Mouse (Mus musculus): ENCODE results near the gene Spef1. TPM values are rescaled to one million over a fixed set of nuclear protein-coding genes. Genes with fewer than 3 reads are reported as not detected.

Gene Spef1
- 1.7 TPM for total RNA-seq (2023)

GRCm38 (mm10) chr2:131186771-131187601, at the start of gene Spef1, which contains the start of gene Cdc25b:
Spef1 (minus strand) TSS chr2:131187282.
Cdc25b (plus strand) TSS chr2:131186949.

DNA sequence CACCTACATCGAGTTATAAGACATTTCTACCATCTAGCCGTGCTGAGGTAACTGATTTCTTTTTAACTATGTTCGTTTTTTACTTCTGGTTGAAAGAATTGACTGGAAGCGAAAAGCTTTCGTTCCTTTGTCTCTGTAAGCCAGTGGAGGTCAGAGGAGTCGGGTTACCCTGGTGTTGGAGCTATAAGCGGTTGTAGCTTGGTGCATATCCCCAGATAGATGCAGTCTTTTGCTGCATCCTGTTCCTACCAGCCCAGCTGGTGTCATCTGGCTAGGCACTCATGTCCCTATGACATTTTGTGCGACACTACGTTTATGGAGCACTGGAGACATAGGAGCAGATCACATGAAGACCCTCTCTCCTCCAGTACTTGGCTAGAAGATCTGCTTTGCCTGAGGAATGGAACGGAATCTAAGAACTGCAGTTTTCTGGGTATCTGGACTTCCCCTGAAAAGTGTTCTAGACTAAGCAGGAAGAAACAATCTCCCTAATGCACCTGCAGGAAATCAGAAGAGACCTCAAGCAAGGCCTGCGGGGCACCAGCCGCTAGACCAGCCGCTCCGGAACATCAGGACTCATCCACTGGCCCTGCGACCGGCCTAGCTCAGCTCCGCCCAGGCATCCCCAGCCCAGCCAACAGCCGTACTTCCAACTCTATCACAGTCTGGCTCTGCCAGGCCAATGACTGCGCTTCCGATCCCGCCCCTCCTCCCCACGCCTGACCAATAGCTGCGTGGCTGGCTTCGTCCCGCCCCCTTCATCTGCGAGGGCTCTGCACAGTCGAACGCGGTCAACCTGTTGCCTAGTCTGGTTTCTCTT, 46.4 kb upstream of the Spef1 start, which contains the start of gene Mavs:
Gene Mavs (plus strand): TSS at position 757 of the 820 bp plus-strand sequence.

DNA sequence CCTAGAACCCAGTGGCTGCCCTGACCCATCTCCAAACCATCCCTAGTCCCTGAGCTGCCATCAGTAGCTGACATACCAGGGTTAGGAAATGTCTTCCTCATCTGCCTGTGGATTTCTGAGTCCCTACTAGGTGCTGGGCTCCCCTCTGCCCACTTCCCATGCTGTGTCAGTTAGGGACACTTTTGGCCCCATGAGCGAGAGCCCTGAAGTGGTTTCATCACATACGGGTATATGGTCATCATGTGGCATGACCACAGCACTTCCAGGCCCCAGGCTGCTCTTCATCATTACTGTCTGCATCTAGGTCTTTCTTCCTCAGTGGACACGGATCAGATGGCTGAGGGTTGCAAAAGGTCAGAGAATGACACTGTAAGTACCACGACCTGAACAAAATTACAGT, 19.7 kb upstream of the Spef1 start, which contains the start of gene Ap5s1:
Gene Ap5s1 (plus strand): TSS at position 301 of the 400 bp plus-strand sequence.

GRCm38 (mm10) chr2:131179990-131180587, 7.0 kb downstream of the Spef1 start, which contains the start of gene Cenpb:
Cenpb (minus strand) TSS chr2:131180067.

GRCm38 (mm10) chr2:131159938-131160581, 27.0 kb downstream of the Spef1 start, which contains the start of gene 1700037H04Rik:
1700037H04Rik (minus strand) TSS chr2:131160081.

DNA sequence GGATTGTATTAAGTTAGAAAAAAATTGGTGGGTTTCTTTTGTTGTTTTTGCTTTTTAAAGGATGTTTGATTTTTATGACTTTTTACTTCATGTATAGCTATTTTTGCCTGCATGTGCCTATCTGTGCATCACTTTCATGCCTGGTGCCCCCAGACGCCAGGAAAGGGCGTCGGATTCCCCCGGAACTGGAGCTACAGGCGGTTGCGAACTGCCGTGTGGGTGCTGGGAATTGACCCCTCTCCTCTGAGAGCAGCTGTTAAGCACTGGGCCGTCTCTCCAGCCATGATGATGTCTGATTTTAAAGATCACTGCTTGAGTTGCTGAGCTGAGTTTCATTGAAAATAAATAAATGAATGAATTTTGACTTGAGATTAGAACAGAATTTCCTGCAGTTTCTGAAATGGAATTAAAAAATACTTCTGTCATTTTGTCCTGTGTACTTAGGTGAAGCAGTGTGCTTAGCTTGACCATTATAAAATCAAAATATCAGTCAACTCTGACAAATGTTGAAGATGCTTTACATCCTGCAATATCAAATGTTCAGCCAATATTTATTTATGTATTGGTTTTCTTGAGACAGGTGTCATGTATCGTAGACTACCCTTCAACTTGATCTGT, 54.0 kb downstream of the Spef1 start, which contains the start of gene Gm11037:
Gene Gm11037 (plus strand): TSS at position 568 of the 618 bp plus-strand sequence.

DNA sequence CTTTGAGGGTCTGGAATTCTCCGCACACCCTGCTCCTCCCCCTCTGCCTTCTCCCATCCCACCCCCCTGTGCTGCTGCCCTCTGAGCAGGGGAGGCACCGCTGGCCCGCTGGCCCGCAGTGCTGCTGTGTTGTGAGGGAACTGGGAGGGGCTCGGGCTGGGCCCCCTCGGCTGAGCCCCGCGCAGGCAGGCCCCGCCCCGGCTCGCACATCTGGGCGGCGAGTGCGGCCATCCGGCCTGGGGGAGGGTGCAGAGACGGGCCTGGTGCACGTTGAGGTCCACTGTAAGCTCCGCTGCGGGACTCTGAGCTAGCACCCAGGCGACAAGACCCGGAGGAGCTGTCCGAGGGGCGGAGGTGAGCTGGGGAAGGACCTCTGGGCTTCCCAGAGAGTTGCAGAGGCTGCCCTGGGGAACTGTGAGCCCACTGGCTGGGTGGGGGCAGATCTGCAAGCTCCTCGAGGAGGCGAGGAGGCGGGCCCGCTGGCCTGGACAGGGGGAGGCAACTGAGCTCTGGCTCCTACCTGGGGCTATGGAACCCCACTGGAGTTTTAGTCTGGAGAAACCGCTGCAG, 59.8 kb downstream of the Spef1 start, which contains the start of gene Hspa12b:
Gene Hspa12b (plus strand): TSS at position 120 of the 570 bp plus-strand sequence.

Other genes starting within 250 kb of the Spef1 start
- gene Gfra4, start 144.2 kb downstream of the Spef1 start, total RNA-seq (2023), result not detected
- gene Adam33, start 123.5 kb downstream of the Spef1 start, total RNA-seq (2023), result 0.41 TPM
- gene Siglec1, start 100.5 kb downstream of the Spef1 start, total RNA-seq (2023), result 0.29 TPM
- not detected for gene Hspa12b, start 60.0 kb downstream of the Spef1 start, total RNA-seq (2023)
- not detected for gene Gm11037, start 53.8 kb downstream of the Spef1 start, total RNA-seq (2023)
- gene 1700037H04Rik, start 27.2 kb downstream of the Spef1 start, total RNA-seq (2023), result 18.1 TPM
- 19.1 TPM for gene Cenpb, start 7.2 kb downstream of the Spef1 start, total RNA-seq (2023)
- gene Cdc25b, start 333 bp downstream of the Spef1 start, total RNA-seq (2023), result 42.4 TPM
- 4.7 TPM for gene Ap5s1, start 19.8 kb upstream of the Spef1 start, total RNA-seq (2023)
- 10.6 TPM for gene Mavs, start 46.8 kb upstream of the Spef1 start, total RNA-seq (2023)
- 48.9 TPM for gene Pank2, start 75.2 kb upstream of the Spef1 start, total RNA-seq (2023)
- gene Rnf24, start 165.6 kb upstream of the Spef1 start, total RNA-seq (2023), result 2.6 TPM

All from CD4-positive naive resting alpha-beta T cell, adult 76 days (primary cell).